In the genomic region with DNA sequence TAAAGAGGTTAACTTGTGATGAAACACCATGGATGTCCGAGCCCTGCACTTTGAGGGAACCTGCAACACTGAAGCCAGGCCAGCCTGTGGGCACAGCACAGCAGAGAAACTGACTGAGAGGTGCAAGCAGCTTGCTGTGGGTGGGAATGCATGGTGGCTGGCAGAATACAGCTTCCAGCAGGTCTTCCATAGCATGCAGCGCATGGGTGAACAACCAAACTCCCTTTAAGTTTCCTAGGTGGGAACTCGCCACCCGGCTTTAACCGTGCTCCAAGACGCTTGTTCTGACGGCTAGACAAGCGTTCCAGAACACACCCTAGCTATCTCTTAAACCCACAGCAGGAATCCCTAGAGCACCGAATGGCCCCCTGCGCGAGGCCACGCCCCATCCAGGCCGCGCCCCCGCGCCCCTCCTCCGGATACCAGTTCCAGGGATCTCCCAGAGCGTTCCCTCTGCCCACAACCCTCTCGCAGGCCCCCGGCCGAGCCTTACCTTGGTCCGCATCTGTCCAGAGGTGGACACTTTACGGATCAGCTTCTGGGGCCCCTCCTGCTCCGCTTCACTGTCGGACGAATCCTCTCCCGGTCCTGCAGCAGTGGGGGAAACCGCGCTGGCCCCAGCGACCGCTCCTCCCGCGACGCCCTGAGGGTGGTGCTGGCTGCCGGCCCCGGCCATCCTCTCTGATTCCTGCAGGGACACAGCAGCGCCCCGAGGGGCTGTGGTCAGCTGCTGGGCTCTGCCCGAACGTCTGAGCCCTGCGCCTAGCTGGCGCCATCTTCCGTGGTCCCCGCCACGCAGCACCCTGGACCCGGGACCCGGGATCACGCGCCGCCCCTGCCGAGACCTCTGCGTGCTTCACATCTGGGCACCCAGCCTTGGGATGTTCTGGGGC, we compare ENCODE assay signal across 8 mouse cellular contexts. TPM values are rescaled to one million over a fixed set of nuclear protein-coding genes. Genes with fewer than 3 reads are reported as not detected.
DNase-seq lines count a peak whose midpoint lies in the region; ATAC-seq and TF ChIP-seq lines count a peak whose summit lies in the region.

No protein-coding gene starts in this region.

- peak overlapping the region; percentile 95 for H3K4me2 ChIP-seq in liver, embryonic 11.5 days
- peak overlapping the region; percentile 97 for H3K4me2 ChIP-seq in midbrain, embryonic 16.5 days (ENCODE audit: low read length)

- H3K9me3 ChIP-seq in embryonic facial prominence, embryonic 10.5 days: no peaks in the 10 kb centered on the region
- no peaks in the 10 kb centered on the region for H3K9me3 ChIP-seq in liver, embryonic 11.5 days (ENCODE audit: control insufficient read depth, low read length)
- H3K9me3 ChIP-seq in midbrain, embryonic 16.5 days (replicated peaks; ENCODE audit: control insufficient read depth, low read length, poor library complexity, severe bottlenecking): no peaks in the 10 kb centered on the region

- ATAC-seq in liver, embryonic 11.5 days (replicated peaks; ENCODE audit: low FRiP score): peak; percentile 98
- ATAC-seq in midbrain, embryonic 16.5 days: peak; percentile 86

- TF ChIP-seq CTCF in C2C12 (IDR thresholded peaks at IDR 0.05; ENCODE audit: control insufficient read depth, insufficient read depth, insufficient read length): no peak
- TF ChIP-seq CTCF in testis, adult 2 months (IDR thresholded peaks at IDR 0.05; ENCODE audit: control insufficient read depth, insufficient read depth, insufficient replicate concordance, low read depth, low read length): no peak

- peak overlapping the region; percentile 24 for H3K4me3 ChIP-seq in C2C12 (ENCODE audit: insufficient read depth, poor library complexity, severe bottlenecking)
- peak overlapping the region; percentile 79 for H3K4me3 ChIP-seq in embryonic facial prominence, embryonic 10.5 days
- peak overlapping the region; percentile 74 for H3K4me3 ChIP-seq in liver, embryonic 11.5 days (ENCODE audit: low read depth, low read length)
- H3K4me3 ChIP-seq in midbrain, embryonic 16.5 days (ENCODE audit: low read depth, low read length): peak overlapping the region; percentile 60
- H3K4me3 ChIP-seq in testis, adult 2 months (ENCODE audit: control insufficient read depth, low read depth, low read length): peak overlapping the region; percentile 64

- H3K79me2 ChIP-seq in C2C12 (ENCODE audit: control insufficient read depth, insufficient read depth): no peaks in the 10 kb centered on the region

- peak overlapping the region; percentile 76 for H3K9ac ChIP-seq in liver, embryonic 11.5 days (ENCODE audit: low read depth, low read length)
- peak overlapping the region; percentile 72 for H3K9ac ChIP-seq in midbrain, embryonic 16.5 days (ENCODE audit: low read depth, low read length)

- no peak for TF ChIP-seq POLR2A in testis, adult 2 months (IDR thresholded peaks at IDR 0.05; ENCODE audit: control insufficient read depth, low read depth, low read length)

- peak overlapping the region; percentile 80 for H3K27ac ChIP-seq in embryonic facial prominence, embryonic 10.5 days (replicated peaks)
- peak overlapping the region; percentile 56 for H3K27ac ChIP-seq in liver, embryonic 11.5 days (ENCODE audit: low read depth, low read length)
- H3K27ac ChIP-seq in midbrain, embryonic 16.5 days (ENCODE audit: low read length): no peak overlapping the region
- no peak overlapping the region for H3K27ac ChIP-seq in testis, adult 2 months (ENCODE audit: control insufficient read depth, insufficient read depth, low read depth, low read length)

- no peaks in the 10 kb centered on the region for H3K36me3 ChIP-seq in C2C12 (ENCODE audit: control insufficient read depth, insufficient read depth)
- H3K36me3 ChIP-seq in embryonic facial prominence, embryonic 10.5 days (replicated peaks): no peaks in the 10 kb centered on the region
- no peaks in the 10 kb centered on the region for H3K36me3 ChIP-seq in liver, embryonic 11.5 days (ENCODE audit: control insufficient read depth, insufficient read depth, low read length)
- H3K36me3 ChIP-seq in midbrain, embryonic 16.5 days (ENCODE audit: control insufficient read depth, insufficient read depth, low read length): no peaks in the 10 kb centered on the region
- H3K36me3 ChIP-seq in testis, adult 2 months (ENCODE audit: control insufficient read depth, insufficient read depth, low read length): no peaks in the 10 kb centered on the region

- 1% methylated on average over 52 of the region's 52 CpGs for WGBS in embryonic facial prominence, embryonic 10.5 days
- under 1% methylated on average over 51 of the region's 52 CpGs for WGBS in liver, embryonic 11.5 days
- 2% methylated on average over 52 of the region's 52 CpGs for WGBS in midbrain, embryonic 16.5 days

- peak overlapping the region; percentile 67 for H3ac ChIP-seq in C2C12 (ENCODE audit: control insufficient read depth, insufficient read length, low read depth)

- H3K79me3 ChIP-seq in C2C12 (ENCODE audit: low read depth): no peaks in the 10 kb centered on the region

- no peaks in the 10 kb centered on the region for H3K27me3 ChIP-seq in C2C12 (ENCODE audit: control insufficient read depth, insufficient read depth, insufficient read length)
- peaks cover 51% of the 10 kb centered on the region for H3K27me3 ChIP-seq in embryonic facial prominence, embryonic 10.5 days (replicated peaks; ENCODE audit: low read depth, poor library complexity, severe bottlenecking)
- H3K27me3 ChIP-seq in liver, embryonic 11.5 days (replicated peaks; ENCODE audit: control insufficient read depth, insufficient read depth, low read length): no peaks in the 10 kb centered on the region
- no peaks in the 10 kb centered on the region; the same call in 1 of the 2 replicates for H3K27me3 ChIP-seq in midbrain, embryonic 16.5 days (ENCODE audit: control insufficient read depth, insufficient read depth, low read depth, low read length)
- H3K27me3 ChIP-seq in testis, adult 2 months (ENCODE audit: control insufficient read depth, insufficient read depth, low read length): no peaks in the 10 kb centered on the region

- peak; percentile 80 for DNase-seq in adrenal gland, postnatal 10 days
- peak; percentile 79 for DNase-seq in embryonic facial prominence, embryonic 10.5 days (ENCODE audit: low spot score)
- peak; percentile 44 for DNase-seq in heart, adult 8-10 months (ENCODE audit: low spot score)
- DNase-seq in kidney, adult 11 months: peak; percentile 45
- peak; percentile 81 for DNase-seq in liver, embryonic 11.5 days (ENCODE audit: low spot score)

- peaks cover 25% of the 10 kb centered on the region for H3K4me1 ChIP-seq in embryonic facial prominence, embryonic 10.5 days
- peaks cover 8% of the 10 kb centered on the region; the same call in 1 of the 2 replicates for H3K4me1 ChIP-seq in liver, embryonic 11.5 days (replicated peaks; ENCODE audit: control insufficient read depth, insufficient read depth, low read length)
- H3K4me1 ChIP-seq in midbrain, embryonic 16.5 days (ENCODE audit: control insufficient read depth, insufficient read depth, low read length): peaks cover 6% of the 10 kb centered on the region; the same call in 1 of the 2 replicates
- H3K4me1 ChIP-seq in testis, adult 2 months (ENCODE audit: control insufficient read depth, insufficient read depth, low read length): peaks cover 4% of the 10 kb centered on the region

TF ChIP-seq in C2C12, 6 proteins besides CTCF, POLR2A, EP300 and RAD21:
- TF ChIP-seq FOSL1 (IDR thresholded peaks at IDR 0.05; ENCODE audit: insufficient read depth, low read length, poor library complexity, severe bottlenecking): no peak
- TF ChIP-seq MAX (IDR thresholded peaks at IDR 0.05): no peak
- TF ChIP-seq USF1 (IDR thresholded peaks at IDR 0.05; ENCODE audit: low read depth): no peak
- no peak for TF ChIP-seq MYOG (IDR thresholded peaks at IDR 0.05; ENCODE audit: control insufficient read depth, extremely low read depth, insufficient read length)
- no peak for TF ChIP-seq CEBPB (IDR thresholded peaks at IDR 0.05; ENCODE audit: low read depth)
- TF ChIP-seq MYOD1 (IDR thresholded peaks at IDR 0.05; ENCODE audit: control insufficient read depth, insufficient read length, low read depth): no peak

RNA-seq across cellular contexts. Expression of gene Dgkh, which starts 7.9 kb away (rescaled TPM):
- 1.2 TPM for polyA plus RNA-seq in C2C12 (2012; fragmentation: generic; extraction: Trizol)
- 10 to 100 TPM in 1 of 2 experiments, 1 to 10 TPM in 1; 9.8 to 11.9 TPM for total RNA-seq in adrenal gland, postnatal 10 days (2021)
- polyA plus RNA-seq in embryonic facial prominence, embryonic 10.5 days (2016; fragmentation: Nextera tagmentation; extraction: Ambion mirVana): 0.81 and 0.84 TPM in 2 replicates
- total RNA-seq in heart, adult 8-10 months (2022): 1 to 10 TPM; 4.3 to 7.0 (median 5.9) TPM
- 1.1 and 1.2 TPM in 2 replicates for polyA plus RNA-seq in liver, embryonic 11.5 days (2014; fragmentation: Nextera tagmentation; extraction: Ambion mirVana)
- polyA plus RNA-seq in midbrain, embryonic 16.5 days (2015; fragmentation: Nextera tagmentation; extraction: Ambion mirVana): 2.4 and 2.6 TPM in 2 replicates
- polyA plus RNA-seq in testis, adult 2 months (2012; rRNA removed): 49.3 and 55.0 TPM in 2 replicates

Comparison
In these comparisons a context has a peak if more than half of its experiments do, and no peak if none do; other contexts are left out.
1. H3K4me3 ChIP-seq: peak in every context shown above with its lines; median percentile 79 in embryonic facial prominence, embryonic 10.5 days; 74 in liver, embryonic 11.5 days; 64 in testis, adult 2 months; 60 in midbrain, embryonic 16.5 days; 24 in C2C12.
2. H3K27ac ChIP-seq: peak in embryonic facial prominence, embryonic 10.5 days (single experiment) and liver, embryonic 11.5 days (single experiment); none in midbrain, embryonic 16.5 days (single experiment) and testis, adult 2 months (single experiment).
3. RNA of gene Dgkh, which starts 7.9 kb away (polyA plus RNA-seq): 49.3 to 55.0 TPM in testis, adult 2 months; 2.4 to 2.6 TPM in midbrain, embryonic 16.5 days, 1.2 TPM in C2C12 (single experiment), 1.1 to 1.2 TPM in liver, embryonic 11.5 days and 0.81 to 0.84 TPM in embryonic facial prominence, embryonic 10.5 days; every median in the first group is over 10 times any median in the second.
4. Peak in every context shown above with its lines, with median percentiles within 50 percentile points of each other: DNase-seq.